Mouse (Mus musculus) WW6 (cell line): ENCODE results near the gene Zgrf1.

Source experiments
- DNase-seq: peaks from one replicate; pipeline ENCODE4 v3.0.0-alpha.2; 2013; ENCODE audit warnings: low read depth, low spot score

Gene Zgrf1

DNA sequence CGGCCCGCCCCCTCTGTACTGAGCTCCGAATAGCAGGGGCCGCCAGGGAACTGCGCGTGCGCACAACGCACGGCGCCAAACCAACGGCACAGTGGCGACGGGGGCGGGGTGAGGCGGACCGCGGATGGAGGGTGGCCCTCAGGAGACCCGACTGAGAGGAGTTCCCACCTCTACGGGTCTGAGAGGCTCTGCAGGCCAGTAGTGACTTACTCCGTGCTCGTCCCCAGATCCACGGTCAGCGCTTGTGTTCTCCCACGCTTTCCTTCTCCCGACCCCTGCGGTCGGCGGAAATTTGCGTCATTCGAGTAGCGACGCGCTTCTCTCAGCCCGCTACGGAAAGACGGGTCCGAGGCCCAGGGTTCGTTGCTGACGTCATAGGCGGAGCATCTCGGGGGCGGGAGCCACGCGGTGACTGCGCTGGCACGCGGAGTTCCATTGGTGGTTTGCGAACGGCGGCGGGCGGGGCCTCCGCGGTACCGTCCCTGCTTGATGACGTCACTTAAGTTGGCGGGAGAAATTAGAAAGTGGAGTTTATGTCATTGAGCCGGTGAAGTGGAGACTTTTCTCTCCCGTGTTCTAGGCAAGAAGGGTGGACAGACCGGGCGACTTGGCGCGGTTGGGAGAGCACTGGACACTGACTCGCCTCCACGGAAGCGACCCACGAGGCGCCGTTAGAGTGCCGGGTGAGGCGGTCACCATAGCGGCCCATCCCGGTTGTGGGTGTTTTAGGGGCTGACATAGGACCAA, at the start of gene Zgrf1, which contains the start of gene Larp7:
Gene Zgrf1 (plus strand): TSS at position 517 of the 747 bp plus-strand sequence.
Gene Larp7 (minus strand): TSS at position 377 of the 747 bp plus-strand sequence.
- peak; percentile 93 for DNase-seq

- no peak for DNase-seq
Observed at GRCm38 (mm10) chr3:127507878-127508783, 45.2 kb upstream of the Zgrf1 start.

DNA sequence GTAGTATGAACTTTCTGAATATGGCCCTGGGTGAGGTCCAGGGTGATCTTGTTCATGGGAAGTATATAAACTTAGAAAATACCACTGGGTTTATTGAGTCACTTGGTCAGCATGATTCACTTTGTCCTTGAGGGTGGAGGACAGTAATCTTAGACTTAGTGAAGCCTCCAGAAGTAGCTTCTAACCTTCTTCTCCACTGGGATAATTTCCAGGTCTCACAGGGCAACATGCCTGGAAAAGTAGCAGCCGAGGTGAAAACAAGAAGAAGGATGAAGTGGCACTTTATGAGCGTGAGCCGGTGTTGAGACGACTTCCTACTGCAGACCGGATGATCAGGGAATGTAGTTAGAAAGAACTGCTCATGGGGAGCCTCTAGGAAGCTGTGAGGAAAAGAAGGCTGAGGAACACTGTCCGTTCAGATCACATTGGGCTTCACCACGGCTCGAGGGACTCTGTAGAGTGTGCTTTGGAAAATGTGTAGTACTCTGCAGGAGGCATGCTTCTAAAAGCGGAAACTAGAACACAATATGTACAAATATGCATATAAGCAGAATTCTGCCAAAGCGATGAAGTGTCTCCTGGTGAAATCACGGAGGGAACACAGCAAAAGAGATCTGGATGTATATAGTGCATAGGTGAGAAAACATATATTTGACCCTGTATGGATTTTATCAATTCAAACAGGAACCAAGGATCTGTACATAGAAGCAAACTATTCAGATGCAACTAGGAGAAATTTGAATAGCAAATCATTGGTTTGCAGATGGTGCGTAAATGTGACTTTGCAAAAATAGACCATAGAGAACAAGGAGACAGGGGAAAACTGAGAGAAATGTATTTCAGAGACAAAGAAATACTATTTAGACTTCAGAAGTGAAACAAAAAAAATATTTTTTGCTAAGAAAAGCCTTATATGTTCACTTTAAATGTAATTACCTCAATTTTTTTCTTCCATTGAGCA, 41.2 kb upstream of the Zgrf1 start:
- DNase-seq = no peak

DNA sequence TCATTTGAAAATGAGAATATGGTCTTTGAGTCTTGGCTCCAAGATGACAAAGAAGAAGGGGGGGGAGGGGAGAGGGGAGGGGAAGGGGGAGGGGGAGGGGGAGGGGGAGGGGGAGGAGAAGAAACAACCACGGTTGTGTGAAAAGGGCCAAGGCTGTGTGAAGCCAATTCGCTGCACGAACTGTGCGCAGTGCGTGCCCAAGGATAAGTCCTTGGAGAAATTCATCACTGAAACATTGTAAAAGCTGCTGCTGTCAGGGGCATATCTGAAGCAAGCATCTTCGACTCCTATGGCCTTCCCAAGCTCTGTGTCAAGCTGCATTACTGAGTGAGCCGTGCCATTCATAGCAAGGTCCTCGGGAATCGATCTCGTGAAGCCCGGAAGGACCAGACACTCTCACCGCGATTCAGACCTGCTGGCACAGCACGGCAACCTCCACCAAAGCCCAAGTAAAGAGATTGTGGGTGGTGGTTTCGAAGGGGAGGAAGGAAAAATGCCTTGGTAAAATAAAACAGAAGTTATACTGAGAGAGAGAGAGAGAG, 40.4 kb upstream of the Zgrf1 start:
- no peak for DNase-seq

GRCm38 (mm10) chr3:127513699-127514098, 39.6 kb upstream of the Zgrf1 start:
- no peak for DNase-seq

DNA sequence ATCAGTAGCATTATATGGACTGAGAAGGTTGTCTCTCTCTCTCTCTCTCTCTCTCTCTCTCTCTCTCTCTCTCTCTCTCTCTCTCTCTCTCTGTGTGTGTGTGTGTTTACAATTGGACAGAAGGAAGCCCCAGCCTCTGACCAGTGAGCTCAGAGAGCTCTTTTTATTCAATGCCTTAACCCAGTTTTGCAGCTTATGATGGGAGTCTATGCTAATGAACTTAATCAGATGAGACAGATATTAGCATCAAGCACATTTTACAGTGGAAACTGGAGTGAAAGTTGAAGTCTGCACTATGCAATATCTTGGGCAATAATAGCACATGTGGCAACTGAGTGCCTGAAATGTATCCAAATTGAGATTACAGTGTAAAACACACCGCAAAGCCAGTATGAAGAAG, 38.0 kb upstream of the Zgrf1 start:
- DNase-seq = no peak

DNA sequence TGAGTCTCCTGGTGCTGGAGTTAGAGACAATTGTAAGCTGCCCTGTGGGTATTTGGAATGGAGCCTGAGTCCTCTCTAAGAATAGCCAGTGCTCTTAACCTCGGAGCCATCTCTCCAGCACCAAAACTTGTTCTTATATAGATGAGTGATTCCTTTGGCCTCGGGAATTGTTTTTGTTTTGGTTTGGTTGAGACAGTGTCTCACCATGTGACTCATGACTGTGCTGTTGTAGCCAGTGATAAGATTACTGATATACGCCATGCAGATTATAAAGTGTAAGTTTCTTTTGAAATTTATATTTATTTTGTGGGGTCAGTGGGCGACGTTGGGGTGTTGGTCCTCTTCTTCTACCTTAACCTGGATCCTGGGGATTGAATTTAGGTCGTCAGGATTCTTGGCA, 33.0 kb upstream of the Zgrf1 start:
- no peak for DNase-seq

DNA sequence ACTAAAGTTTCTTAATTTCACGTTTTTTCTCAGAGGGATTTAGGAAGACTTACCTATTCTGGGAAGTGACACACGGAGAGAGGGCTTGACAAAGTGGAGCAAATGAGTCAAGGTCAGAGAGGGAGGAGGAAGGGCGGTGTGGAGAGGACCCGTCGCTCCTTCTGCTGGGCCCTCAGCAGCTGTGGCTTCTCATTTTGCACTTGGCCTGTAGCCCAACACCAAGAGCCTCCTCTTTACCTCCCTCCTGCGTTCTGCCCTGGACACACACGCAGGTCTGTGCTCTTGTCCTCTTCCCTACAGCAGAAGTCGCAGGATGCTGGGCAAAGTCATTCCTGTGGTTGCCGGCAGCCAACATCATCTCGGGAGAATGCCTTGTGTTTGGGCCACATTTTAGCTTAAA, 32.1 kb upstream of the Zgrf1 start:
- no peak for DNase-seq

- no peak for DNase-seq
Observed at GRCm38 (mm10) chr3:127525188-127525819, 28.0 kb upstream of the Zgrf1 start.

GRCm38 (mm10) chr3:127527465-127528034, 25.7 kb upstream of the Zgrf1 start:
- DNase-seq = no peak

GRCm38 (mm10) chr3:127529210-127529609, 24.1 kb upstream of the Zgrf1 start:
- DNase-seq = no peak

DNA sequence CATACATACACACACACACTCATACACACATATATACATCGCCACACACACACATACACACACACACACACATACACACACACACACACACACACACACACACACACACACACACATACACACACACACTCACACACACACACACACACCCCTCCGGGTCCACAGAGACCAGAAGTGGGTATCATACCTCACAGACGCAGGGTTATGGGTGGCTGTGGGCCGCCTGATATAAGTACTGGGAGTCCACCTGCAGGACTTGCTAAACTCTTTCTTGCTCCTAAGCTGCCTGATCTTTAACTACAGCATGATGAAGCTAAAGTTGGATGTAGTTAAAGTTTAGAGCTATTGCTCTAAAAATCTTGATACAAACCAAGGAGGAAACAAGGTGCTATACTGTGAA, 23.5 kb upstream of the Zgrf1 start:
- no peak for DNase-seq

DNA sequence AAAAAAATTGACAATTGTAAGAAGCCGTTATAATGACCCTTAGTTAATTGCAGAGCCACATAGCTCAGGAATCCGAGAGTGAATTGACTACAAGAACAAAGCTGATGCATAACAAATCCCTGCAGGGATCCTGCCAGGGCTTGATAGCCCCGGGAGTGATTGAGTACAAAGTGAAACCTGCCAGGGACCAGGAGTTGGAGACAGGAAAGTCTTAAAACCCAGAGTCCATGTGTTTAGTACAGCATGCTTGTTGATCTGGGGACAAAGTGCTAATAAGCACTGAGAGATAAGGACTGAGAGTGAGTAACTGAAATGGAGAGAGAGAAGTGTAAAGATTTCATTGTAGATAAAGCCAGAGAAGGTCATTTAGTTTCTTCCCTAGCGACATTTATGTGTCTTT, 23.0 kb upstream of the Zgrf1 start:
- DNase-seq = no peak

DNA sequence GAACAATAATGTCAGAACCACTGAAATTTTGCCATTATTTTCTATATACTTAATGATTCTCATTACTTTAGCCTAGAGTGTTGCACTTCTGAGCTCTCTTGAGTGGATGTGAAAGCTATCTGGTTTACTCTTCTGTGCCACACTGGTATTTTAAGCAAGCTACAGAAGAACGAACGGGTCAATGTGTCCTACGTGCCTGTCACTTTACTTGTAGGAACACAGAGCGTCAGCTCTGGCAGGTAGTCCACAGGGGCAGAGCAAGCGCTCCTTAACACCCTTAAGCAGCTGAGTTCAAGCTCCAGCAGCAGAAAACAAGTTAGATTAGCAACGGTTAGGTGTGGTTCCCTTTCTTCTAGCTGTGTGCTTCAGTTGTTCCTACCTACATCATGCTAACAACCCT, 14.1 kb upstream of the Zgrf1 start:
- DNase-seq = no peak

GRCm38 (mm10) chr3:127543976-127544375, 9.3 kb upstream of the Zgrf1 start:
- DNase-seq = no peak

GRCm38 (mm10) chr3:127544610-127545121, 8.6 kb upstream of the Zgrf1 start:
- DNase-seq = peak; percentile 47

- DNase-seq = no peak
Observed at GRCm38 (mm10) chr3:127547882-127548281, 5.4 kb upstream of the Zgrf1 start.

- DNase-seq = no peak
Observed at GRCm38 (mm10) chr3:127552434-127552972, 786 bp upstream of the Zgrf1 start.

GRCm38 (mm10) chr3:127553720-127554043, 393 bp downstream of the Zgrf1 start:
- no peak for DNase-seq

- DNase-seq = no peak
Observed at GRCm38 (mm10) chr3:127554723-127555122, 1.4 kb downstream of the Zgrf1 start.
